Mouse (Mus musculus) ES-Bruce4 (cell line): ENCODE measurements around the gene F11r.

Experiments used
- EP300 ChIP-seq: IDR thresholded peaks from 2 replicates; pipeline ENCODE4 v1.6.1; 2011; ENCODE audit warnings: low read depth, low read length; ENCODE audit not compliant: insufficient read depth
- POLR2A ChIP-seq: IDR thresholded peaks from one replicate; pipeline ENCODE4 v1.8.1; 2011; ENCODE audit warnings: low read length; ENCODE audit not compliant: insufficient read depth

DNA sequence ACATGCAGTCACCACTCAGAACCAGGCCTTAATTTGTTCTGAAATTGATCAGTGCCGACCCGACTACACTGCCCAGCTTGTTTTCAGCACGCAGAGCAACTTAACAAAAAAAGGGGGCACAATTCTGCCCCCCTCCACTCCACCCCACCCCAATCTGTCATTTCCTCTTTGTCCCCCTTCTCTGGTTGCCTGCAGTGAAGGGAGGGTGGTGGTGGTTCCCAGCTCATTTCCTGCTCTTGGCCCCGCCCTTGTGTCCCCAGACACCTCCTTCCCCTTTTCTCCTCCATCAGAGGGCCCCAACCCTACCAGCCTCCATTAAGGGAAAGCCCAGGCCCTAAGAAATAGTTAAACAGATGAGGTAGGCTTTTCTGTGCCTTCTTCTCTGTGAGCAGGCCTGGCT lies 47.2 kb upstream of the F11r start:
- no peak for TF ChIP-seq POLR2A
- 0 out of 2 replicates have a peak, but pooled peaks have one; percentile 26 for TF ChIP-seq EP300
